Mouse (Mus musculus) C3H10T1/2 (cell line): ENCODE results near the gene Naa15. TPM values are rescaled to one million over a fixed set of nuclear protein-coding genes. Genes with fewer than 3 reads are reported as not detected.

Source experiments
- polyA plus RNA-seq, 2 experiments: library from polyadenylated mRNA; unstranded; fragments of >200 nt; fragmentation: generic; extraction: Trizol; gene quantifications; one replicate each; pipeline ENCODE4 v1.2.1; 2012; ENCODE audit warnings: missing spikeins in 2 of 2

The Naa15 gene
- 1 to 10 TPM; 3.8 to 4.7 TPM for polyA plus RNA-seq

GRCm38 (mm10) chr3:51415098-51416072 lies at the start of gene Naa15:
Gene Naa15 (plus strand): TSS chr3:51415148.

GRCm38 (mm10) chr3:51396219-51397068 lies 18.5 kb upstream of the Naa15 start, which contains the start of gene Mgarp:
Gene Mgarp (minus strand): TSS chr3:51396738.

GRCm38 (mm10) chr3:51408561-51409183 lies 6.3 kb upstream of the Naa15 start, which contains the start of gene Ndufc1:
Gene Ndufc1 (minus strand): TSS chr3:51408988.

GRCm38 (mm10) chr3:51483741-51484359 lies 68.9 kb downstream of the Naa15 start, which contains the start of gene Rab33b:
Gene Rab33b (plus strand): TSS chr3:51483920.

Other genes starting within 250 kb of the Naa15 start
- 1 to 10 TPM; 2.0 to 6.6 TPM for gene Noct, start 190.7 kb upstream of the Naa15 start, polyA plus RNA-seq
- gene Elf2, start 74.5 kb upstream of the Naa15 start, polyA plus RNA-seq, result 10 to 100 TPM in 1 of 2 experiments, 1 to 10 TPM in 1; 2.2 to 17.5 TPM
- gene Mgarp, start 18.4 kb upstream of the Naa15 start, polyA plus RNA-seq, result under 1 TPM; 0.15 to 0.77 TPM
- gene Ndufc1, start 6.2 kb upstream of the Naa15 start, polyA plus RNA-seq, result 100 to 1,000 TPM; 240 to 524 TPM
- gene Rab33b, start 68.8 kb downstream of the Naa15 start, polyA plus RNA-seq, result 1 to 10 TPM in 1 of 2 experiments, under 1 TPM in 1; 0.63 to 5.7 TPM
- 10 to 100 TPM in 1 of 2 experiments, under 1 TPM in 1; 0.87 to 12.4 TPM for gene Setd7, start 145.7 kb downstream of the Naa15 start, polyA plus RNA-seq
- 10 to 100 TPM in 1 of 2 experiments, 1 to 10 TPM in 1; 5.1 to 12.7 TPM for gene Mgst2, start 245.2 kb downstream of the Naa15 start, polyA plus RNA-seq